Mouse (Mus musculus): ENCODE results near the gene Dydc2. TPM values are rescaled to one million over a fixed set of nuclear protein-coding genes. Genes with fewer than 3 reads are reported as not detected.
A peak's percentile ranks its signal among the peaks of the same experiment; 100 is the strongest.

Dydc2 gene
- polyA plus RNA-seq, 1 experiment from 2014 or later: 1.0 TPM

GRCm38 (mm10) chr14:41033135-41034110, 35.6 kb downstream of the Dydc2 start:
- H3K27ac ChIP-seq (replicated peaks): no peak overlapping the region
- 61% methylated on average over 13 of the region's 13 CpGs for WGBS
- no peaks in the 10 kb centered on the region for H3K9me3 ChIP-seq
- no peaks in the 10 kb centered on the region for H3K4me1 ChIP-seq
- ATAC-seq (replicated peaks): peak; percentile 78
- H3K4me2 ChIP-seq (replicated peaks): no peak overlapping the region
- no peak overlapping the region for H3K9ac ChIP-seq (replicated peaks)
- no peak overlapping the region for H3K4me3 ChIP-seq
- no peaks in the 10 kb centered on the region for H3K27me3 ChIP-seq
- H3K36me3 ChIP-seq: no peaks in the 10 kb centered on the region

- Histone ChIP-seq H3K36me3 (no peaks in the 10 kb centered on the region), H3K27ac (replicated peaks) (no peak overlapping the region), H3K4me1 (no peaks in the 10 kb centered on the region), H3K4me3 (no peak overlapping the region), H3K9me3 (no peaks in the 10 kb centered on the region), H3K9ac (replicated peaks) (no peak overlapping the region), H3K4me2 (replicated peaks) (no peak overlapping the region), H3K27me3 (no peaks in the 10 kb centered on the region)
- ATAC-seq (replicated peaks): no peak
- 88% methylated on average over 6 of the region's 6 CpGs for WGBS
Observed at GRCm38 (mm10) chr14:41030989-41031513, 38.0 kb downstream of the Dydc2 start.

GRCm38 (mm10) chr14:41029303-41029702, 39.7 kb downstream of the Dydc2 start:
- H3K9me3 ChIP-seq: no peaks in the 10 kb centered on the region
- no peak overlapping the region for H3K4me3 ChIP-seq
- no peaks in the 10 kb centered on the region for H3K27me3 ChIP-seq
- H3K36me3 ChIP-seq: no peaks in the 10 kb centered on the region
- WGBS: 79% methylated on average over 4 of the region's 4 CpGs
- no peaks in the 10 kb centered on the region for H3K4me1 ChIP-seq
- no peak overlapping the region for H3K27ac ChIP-seq (replicated peaks)
- no peak overlapping the region for H3K4me2 ChIP-seq (replicated peaks)
- ATAC-seq (replicated peaks): no peak
- no peak overlapping the region for H3K9ac ChIP-seq (replicated peaks)

- no peaks in the 10 kb centered on the region for H3K36me3 ChIP-seq
- no peak for ATAC-seq (replicated peaks)
- no peaks in the 10 kb centered on the region for H3K27me3 ChIP-seq
- WGBS: 87% methylated on average over 7 of the region's 7 CpGs
- no peak overlapping the region for H3K9ac ChIP-seq (replicated peaks)
- no peaks in the 10 kb centered on the region for H3K4me1 ChIP-seq
- no peak overlapping the region for H3K27ac ChIP-seq (replicated peaks)
- H3K4me3 ChIP-seq: no peak overlapping the region
- H3K9me3 ChIP-seq: no peaks in the 10 kb centered on the region
- H3K4me2 ChIP-seq (replicated peaks): no peak overlapping the region
Observed at GRCm38 (mm10) chr14:41025594-41026284, 43.3 kb downstream of the Dydc2 start.

- H3K27me3 ChIP-seq: no peaks in the 10 kb centered on the region
- H3K27ac ChIP-seq (replicated peaks): no peak overlapping the region
- WGBS: 91% methylated on average over 2 of the region's 2 CpGs
- H3K4me1 ChIP-seq: no peaks in the 10 kb centered on the region
- no peak overlapping the region for H3K9ac ChIP-seq (replicated peaks)
- H3K9me3 ChIP-seq: no peaks in the 10 kb centered on the region
- no peak overlapping the region for H3K4me2 ChIP-seq (replicated peaks)
- ATAC-seq (replicated peaks): no peak
- no peaks in the 10 kb centered on the region for H3K36me3 ChIP-seq
- H3K4me3 ChIP-seq: no peak overlapping the region
Observed at GRCm38 (mm10) chr14:41025087-41025486, 43.9 kb downstream of the Dydc2 start.

- Histone ChIP-seq H3K27me3 (no peaks in the 10 kb centered on the region), H3K9me3 (no peaks in the 10 kb centered on the region), H3K4me3 (no peak overlapping the region), H3K36me3 (no peaks in the 10 kb centered on the region), H3K9ac (replicated peaks) (no peak overlapping the region), H3K4me2 (replicated peaks) (no peak overlapping the region), H3K4me1 (no peaks in the 10 kb centered on the region), H3K27ac (replicated peaks) (no peak overlapping the region)
- no peak for ATAC-seq (replicated peaks)
- 88% methylated on average over 3 of the region's 3 CpGs for WGBS
Observed at GRCm38 (mm10) chr14:41021246-41021645, 47.8 kb downstream of the Dydc2 start.

- Histone ChIP-seq H3K9me3 (no peaks in the 10 kb centered on the region), H3K4me3 (no peak overlapping the region), H3K9ac (replicated peaks) (no peak overlapping the region), H3K27ac (replicated peaks) (no peak overlapping the region), H3K36me3 (no peaks in the 10 kb centered on the region), H3K4me1 (peaks cover 14% of the 10 kb centered on the region), H3K4me2 (replicated peaks) (no peak overlapping the region), H3K27me3 (no peaks in the 10 kb centered on the region)
- WGBS: 89% methylated on average over 5 of the region's 5 CpGs
- no peak for ATAC-seq (replicated peaks)
Observed at GRCm38 (mm10) chr14:41017460-41017859, 51.5 kb downstream of the Dydc2 start.

- no peak overlapping the region for H3K27ac ChIP-seq (replicated peaks)
- no peak for ATAC-seq (replicated peaks)
- H3K4me2 ChIP-seq (replicated peaks): no peak overlapping the region
- 69% methylated on average over 5 of the region's 5 CpGs for WGBS
- no peaks in the 10 kb centered on the region for H3K9me3 ChIP-seq
- H3K27me3 ChIP-seq: no peaks in the 10 kb centered on the region
- no peak overlapping the region for H3K4me3 ChIP-seq
- H3K9ac ChIP-seq (replicated peaks): no peak overlapping the region
- H3K36me3 ChIP-seq: no peaks in the 10 kb centered on the region
- H3K4me1 ChIP-seq: peaks cover 14% of the 10 kb centered on the region
Observed at GRCm38 (mm10) chr14:41014701-41015240, 54.2 kb downstream of the Dydc2 start.

GRCm38 (mm10) chr14:41013630-41014613, 55.1 kb downstream of the Dydc2 start, which contains the start of gene Fam213a:
Gene Fam213a (minus strand): TSS chr14:41013788.
- WGBS: 1% methylated on average over 32 of the region's 32 CpGs
- H3K9ac ChIP-seq (replicated peaks): peak within 1 kb of the TSS; percentile 86

GRCm38 (mm10) chr14:41013143-41013542, 55.9 kb downstream of the Dydc2 start:
- peak; percentile 3 for ATAC-seq (replicated peaks)

More at GRCm38 (mm10) chr14:41013630-41014613, 55.1 kb downstream of the Dydc2 start, which contains the start of gene Fam213a:
- Histone ChIP-seq H3K36me3 (no peaks in the 10 kb centered on the region), H3K27ac (replicated peaks) (peak within 1 kb of the TSS; percentile 81), H3K9me3 (no peaks in the 10 kb centered on the region), H3K4me1 (peaks cover 14% of the 10 kb centered on the region), H3K4me3 (peak within 1 kb of the TSS; percentile 76), H3K27me3 (no peaks in the 10 kb centered on the region), H3K4me2 (replicated peaks) (peak within 1 kb of the TSS; percentile 87)
- peak; percentile 100 for ATAC-seq (replicated peaks)

GRCm38 (mm10) chr14:41011916-41012315, 57.1 kb downstream of the Dydc2 start:
- no peak for ATAC-seq (replicated peaks)
- Histone ChIP-seq H3K36me3 (no peaks in the 10 kb centered on the region), H3K4me3 (no peak overlapping the region), H3K9me3 (no peaks in the 10 kb centered on the region), H3K27ac (replicated peaks) (no peak overlapping the region), H3K4me1 (peaks cover 14% of the 10 kb centered on the region), H3K9ac (replicated peaks) (no peak overlapping the region), H3K27me3 (no peaks in the 10 kb centered on the region), H3K4me2 (replicated peaks) (no peak overlapping the region)
- WGBS: 81% methylated on average over 3 of the region's 3 CpGs

More at GRCm38 (mm10) chr14:41013143-41013542, 55.9 kb downstream of the Dydc2 start:
- Histone ChIP-seq H3K9me3 (no peaks in the 10 kb centered on the region), H3K36me3 (no peaks in the 10 kb centered on the region), H3K4me2 (replicated peaks) (peak overlapping the region; percentile 87), H3K4me1 (peaks cover 14% of the 10 kb centered on the region), H3K27ac (replicated peaks) (peak overlapping the region; percentile 81; the same call in 1 of the 2 replicates), H3K27me3 (no peaks in the 10 kb centered on the region), H3K9ac (replicated peaks) (peak overlapping the region; percentile 86), H3K4me3 (peak overlapping the region; percentile 76)
- 19% methylated on average over 9 of the region's 9 CpGs for WGBS
